Comparison of ENCODE assay signal across 31 mouse cellular contexts in genomic region chr7:98449696-98450095, GRCm38 (mm10). TPM values are rescaled to one million over a fixed set of nuclear protein-coding genes. Genes with fewer than 3 reads are reported as not detected.
"Had no signal": no experiment of that assay in that cellular context is flagged by ENCODE, and none has a peak within 500 bp of the region (broad histone marks: within the 10 kb centered on the region; RNA-seq: fewer than 3 reads in every experiment).

No protein-coding gene starts in this region.

- ATAC-seq: hindbrain, embryonic 16.5 days; inflammation-experienced regulatory T-cells, adult 6 months had no signal

- H3K4me3 ChIP-seq: heart, embryonic 10.5 days; heart, embryonic 12.5 days; hindbrain, embryonic 10.5 days; hindbrain, embryonic 12.5 days; kidney, embryonic 15.5 days; layer of hippocampus, adult 2 months; left cerebral cortex, adult 2 months; limb, embryonic 10.5 days; limb, embryonic 12.5 days; liver, embryonic 13.5 days had no signal

- H3K4me2 ChIP-seq: heart, embryonic 12.5 days; hindbrain, embryonic 12.5 days; hindbrain, embryonic 14.5 days; kidney, embryonic 15.5 days; limb, embryonic 12.5 days; liver, embryonic 11.5 days; liver, embryonic 13.5 days had no signal

- H3K36me3 ChIP-seq: heart, embryonic 10.5 days; heart, embryonic 12.5 days; hindbrain, embryonic 10.5 days; hindbrain, embryonic 12.5 days; kidney, embryonic 15.5 days; limb, embryonic 10.5 days; limb, embryonic 12.5 days; liver, embryonic 13.5 days had no signal

- H3K9me3 ChIP-seq: heart, embryonic 10.5 days; heart, embryonic 12.5 days; hindbrain, embryonic 10.5 days; hindbrain, embryonic 12.5 days; kidney, embryonic 15.5 days; limb, embryonic 10.5 days; limb, embryonic 12.5 days; liver, embryonic 13.5 days had no signal

- DNase-seq: gastrocnemius, postnatal 14 days; gastrocnemius, postnatal 36 days; heart, postnatal 10 days; heart, postnatal 4 days; kidney, adult 11 months; kidney, adult 2 months; kidney, adult 9 months; kidney, postnatal 25 days; kidney, postnatal 4 days; liver; liver, embryonic 13.5 days had no signal

- H3K27ac ChIP-seq: heart, embryonic 10.5 days; hindbrain, embryonic 10.5 days; hindbrain, embryonic 12.5 days; hindbrain, embryonic 14.5 days; kidney, embryonic 15.5 days; kidney, postnatal 0 days; layer of hippocampus, adult 2 months; left cerebral cortex, adult 2 months; limb, embryonic 10.5 days; limb, embryonic 12.5 days; liver, embryonic 13.5 days had no signal

- H3K9ac ChIP-seq: heart, embryonic 12.5 days; hindbrain, embryonic 12.5 days; hindbrain, embryonic 14.5 days; kidney, embryonic 15.5 days; limb, embryonic 12.5 days; liver, embryonic 13.5 days had no signal

- H3K4me1 ChIP-seq: hindbrain, embryonic 12.5 days; liver, embryonic 13.5 days had no signal

- H3K27me3 ChIP-seq: hindbrain, embryonic 12.5 days; kidney, embryonic 15.5 days; liver, embryonic 13.5 days had no signal

RNA-seq across cellular contexts. Expression of gene Gucy2d, which starts 9.5 kb away (rescaled TPM):
- total RNA-seq: heart, postnatal 4 days; layer of hippocampus, adult 2 months; layer of hippocampus, postnatal 10 days; layer of hippocampus, postnatal 25 days; left cerebral cortex, adult 2 months had no signal
- polyA plus RNA-seq: gonadal fat pad, adult 2 months; heart, embryonic 10.5 days; heart, embryonic 12.5 days; heart, embryonic 14.5 days; heart, embryonic 16.5 days; hindbrain, embryonic 10.5 days; inflammation-experienced regulatory T-cells, adult 6 months; kidney, adult 2 months; kidney, postnatal 0 days; limb, embryonic 14.5 days; liver, embryonic 11.5 days; liver, embryonic 13.5 days had no signal
